Mouse (Mus musculus) myocyte (in vitro differentiated cells): ENCODE results near the gene Il1rl2. TPM values are rescaled to one million over a fixed set of nuclear protein-coding genes. Genes with fewer than 3 reads are reported as not detected.

Experiments
- H3K27me3 ChIP-seq: one replicate; pipeline ENCODE4 v1.6.1; 2011; ENCODE audit not compliant: control insufficient read depth, insufficient read depth, insufficient read length
- H3K36me3 ChIP-seq: one replicate; pipeline ENCODE4 v1.6.1; 2011; ENCODE audit not compliant: control insufficient read depth, insufficient read depth
- H3K4me2 ChIP-seq: one replicate; pipeline ENCODE4 v1.6.1; 2011; ENCODE audit warnings: low read depth, control low read depth
- H3K4me3 ChIP-seq: one replicate; pipeline ENCODE4 v1.5.1; 2011; ENCODE audit warnings: mild to moderate bottlenecking, control low read depth, moderate library complexity
- H3K79me2 ChIP-seq: one replicate; pipeline ENCODE4 v1.6.1; 2011; ENCODE audit not compliant: control insufficient read depth, insufficient read depth
- H3ac ChIP-seq: one replicate; pipeline ENCODE4 v1.6.1; 2011; ENCODE audit not compliant: control insufficient read depth, insufficient read length
- CEBPB ChIP-seq: IDR thresholded peaks from 2 replicates; pipeline ENCODE4 v1.6.1; 2011; ENCODE audit warnings: mild to moderate bottlenecking, moderate library complexity; ENCODE audit not compliant: poor library complexity, insufficient read depth, severe bottlenecking
- E2F4 ChIP-seq: IDR thresholded peaks from one replicate; pipeline ENCODE4 v1.6.1; 2011; ENCODE audit warnings: mild to moderate bottlenecking, control low read depth, moderate library complexity; ENCODE audit not compliant: insufficient read depth
- MAX ChIP-seq: IDR thresholded peaks from one replicate; pipeline ENCODE4 v1.6.1; 2011; ENCODE audit warnings: low read depth, mild to moderate bottlenecking, control low read depth
- MYOD1 ChIP-seq, 3 experiments: IDR thresholded peaks; one replicate each; pipeline ENCODE4 v1.6.1; 2011; ENCODE audit warnings: control low read depth in 2 of 3, low read depth in 2 of 3, mild to moderate bottlenecking in 2 of 3, moderate library complexity in 1 of 3; ENCODE audit not compliant: insufficient read length in 2 of 3, control insufficient read depth in 1 of 3
- MYOG ChIP-seq, 3 experiments: IDR thresholded peaks; one replicate each; pipeline ENCODE4 v1.6.1; 2011; ENCODE audit warnings: control low read depth in 2 of 3, low read depth in 2 of 3, mild to moderate bottlenecking in 2 of 3; ENCODE audit not compliant: insufficient read length in 2 of 3, control insufficient read depth in 1 of 3, insufficient read depth in 1 of 3
- POLR2A ChIP-seq: IDR thresholded peaks from one replicate; pipeline ENCODE4 v1.6.1; 2011; ENCODE audit warnings: low read depth, mild to moderate bottlenecking, control low read depth, moderate library complexity; ENCODE audit not compliant: insufficient read length
- POLR2AphosphoS2 ChIP-seq: IDR thresholded peaks from one replicate; pipeline ENCODE4 v1.6.1; 2011; ENCODE audit warnings: low read depth, control low read depth; ENCODE audit not compliant: insufficient read length
- REST ChIP-seq: IDR thresholded peaks from one replicate; pipeline ENCODE4 v1.6.1; 2011; ENCODE audit warnings: mild to moderate bottlenecking, control low read depth, moderate library complexity; ENCODE audit not compliant: insufficient read depth, insufficient read length
- SRF ChIP-seq: IDR thresholded peaks from one replicate; pipeline ENCODE4 v1.6.1; 2011; ENCODE audit warnings: low read depth; ENCODE audit not compliant: control insufficient read depth, insufficient read length
- TCF12 ChIP-seq: IDR thresholded peaks from one replicate; pipeline ENCODE4 v1.6.1; 2011; ENCODE audit warnings: mild to moderate bottlenecking, control low read depth; ENCODE audit not compliant: poor library complexity, insufficient read depth, severe bottlenecking
- TCF3 ChIP-seq: IDR thresholded peaks from one replicate; pipeline ENCODE4 v1.6.1; 2011; ENCODE audit warnings: low read depth, control low read depth; ENCODE audit not compliant: insufficient read length
- USF1 ChIP-seq: IDR thresholded peaks from one replicate; pipeline ENCODE4 v1.6.1; 2011; ENCODE audit warnings: low read depth, mild to moderate bottlenecking, control low read depth, moderate library complexity
- polyA plus RNA-seq: library from polyadenylated mRNA; unstranded; fragments of >200 nt; fragmentation: generic; extraction: Trizol; gene quantifications from one replicate; pipeline ENCODE4 v1.2.1, GENCODE M21; 2012; ENCODE audit warnings: missing spikeins

Il1rl2 gene
- polyA plus RNA-seq, 1 experiment = not detected

DNA sequence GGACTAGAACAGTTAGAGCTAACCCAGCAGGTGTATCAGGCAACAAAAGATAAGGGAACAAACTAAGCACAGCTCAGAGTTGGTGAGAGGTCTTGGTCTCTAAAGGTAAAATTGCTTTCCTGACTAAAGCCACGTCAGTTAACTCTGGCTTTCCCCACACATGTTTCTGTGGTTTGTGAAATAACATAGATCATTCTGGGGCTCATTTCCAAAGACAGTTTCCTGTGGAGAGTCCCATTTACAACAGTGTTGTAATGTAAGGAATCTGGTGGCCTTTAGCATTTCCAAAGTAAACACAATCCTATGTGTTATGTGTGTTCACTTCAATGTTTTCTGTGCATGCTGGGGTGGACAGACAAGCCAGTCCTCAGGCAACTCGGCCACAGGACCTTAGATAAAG, 35.3 kb downstream of the Il1rl2 start:
- H3K27me3 ChIP-seq = no peaks in the 10 kb centered on the region
- no peaks in the 10 kb centered on the region for H3K79me2 ChIP-seq
- no peaks in the 10 kb centered on the region for H3K36me3 ChIP-seq
- H3K4me2 ChIP-seq = no peak overlapping the region
- TF ChIP-seq USF1 = no peak
- no peak for TF ChIP-seq SRF
- TF ChIP-seq E2F4 = no peak
- TF ChIP-seq POLR2A = no peak
- no peak overlapping the region for H3ac ChIP-seq
- no peak overlapping the region for H3K4me3 ChIP-seq

DNA sequence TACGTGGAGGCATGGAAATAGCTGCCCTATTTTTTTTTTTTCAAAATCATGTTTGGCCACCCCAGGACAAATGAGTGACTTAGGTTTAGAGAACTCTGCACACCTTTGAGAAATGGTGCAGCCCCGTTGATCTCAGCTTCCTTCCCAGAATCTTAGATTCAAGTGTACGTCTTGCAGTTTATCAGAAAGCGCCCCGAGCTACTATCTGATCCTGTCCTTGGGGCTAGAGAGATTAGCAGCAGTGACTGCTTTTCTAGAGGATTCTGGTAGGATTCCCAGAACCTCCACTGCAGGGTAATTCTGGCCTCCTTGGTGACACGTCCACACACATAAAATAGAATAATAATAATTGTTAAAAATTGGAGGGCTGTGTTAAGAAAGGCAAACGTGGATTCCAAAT, 36.6 kb downstream of the Il1rl2 start:
- Histone ChIP-seq H3K36me3 (no peaks in the 10 kb centered on the region), H3K79me2 (no peaks in the 10 kb centered on the region), H3K4me3 (no peak overlapping the region), H3ac (no peak overlapping the region), H3K27me3 (no peaks in the 10 kb centered on the region), H3K4me2 (no peak overlapping the region)
- TF ChIP-seq SRF (no peak), CEBPB (no peak), USF1 (no peak), MAX (no peak), TCF3 (no peak), REST (no peak), POLR2A (no peak), TCF12 (no peak), E2F4 (no peak), MYOG (IDR thresholded peaks at IDR 0.05; ENCODE audit: control insufficient read depth in 1 of 3, insufficient read depth in 1 of 3, insufficient read length in 2 of 3, low read depth in 2 of 3) (no peak), MYOD1 (IDR thresholded peaks at IDR 0.05; ENCODE audit: control insufficient read depth in 1 of 3, insufficient read length in 2 of 3, low read depth in 2 of 3) (no peak), POLR2AphosphoS2 (no peak)

DNA sequence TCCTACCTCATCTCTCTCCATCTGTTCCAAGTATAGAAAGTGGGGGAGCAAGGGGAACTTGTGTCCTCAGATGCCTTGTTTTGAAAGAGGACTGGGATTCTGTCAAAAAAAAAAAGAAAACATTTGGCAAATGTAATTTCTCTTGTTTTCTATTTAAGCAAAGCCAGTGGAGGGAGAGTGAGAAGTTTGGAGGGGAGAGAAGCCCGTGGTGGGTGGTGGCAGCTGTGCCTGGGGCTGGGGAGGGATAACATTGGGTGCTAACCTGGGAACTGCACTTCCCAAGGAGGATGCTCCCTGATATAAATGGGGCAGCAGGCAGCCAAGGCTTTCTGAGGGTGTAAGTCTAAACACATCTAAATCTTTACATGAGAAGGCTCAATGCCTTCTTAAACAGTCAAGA, 37.2 kb downstream of the Il1rl2 start:
- Histone ChIP-seq H3K79me2 (no peaks in the 10 kb centered on the region), H3K36me3 (no peaks in the 10 kb centered on the region), H3K4me2 (no peak overlapping the region), H3K4me3 (no peak overlapping the region), H3ac (no peak overlapping the region), H3K27me3 (no peaks in the 10 kb centered on the region)
- no peak for TF ChIP-seq MYOD1 (IDR thresholded peaks at IDR 0.05; ENCODE audit: control insufficient read depth in 1 of 3, insufficient read length in 2 of 3, low read depth in 2 of 3)
- no peak for TF ChIP-seq SRF
- no peak for TF ChIP-seq CEBPB
- no peak for TF ChIP-seq MYOG (IDR thresholded peaks at IDR 0.05; ENCODE audit: control insufficient read depth in 1 of 3, insufficient read depth in 1 of 3, insufficient read length in 2 of 3, low read depth in 2 of 3)
- TF ChIP-seq POLR2A = no peak
- no peak for TF ChIP-seq MAX
- TF ChIP-seq TCF3 = no peak
- no peak for TF ChIP-seq USF1
- TF ChIP-seq REST = no peak
- no peak for TF ChIP-seq TCF12
- no peak for TF ChIP-seq E2F4
- TF ChIP-seq POLR2AphosphoS2 = no peak

DNA sequence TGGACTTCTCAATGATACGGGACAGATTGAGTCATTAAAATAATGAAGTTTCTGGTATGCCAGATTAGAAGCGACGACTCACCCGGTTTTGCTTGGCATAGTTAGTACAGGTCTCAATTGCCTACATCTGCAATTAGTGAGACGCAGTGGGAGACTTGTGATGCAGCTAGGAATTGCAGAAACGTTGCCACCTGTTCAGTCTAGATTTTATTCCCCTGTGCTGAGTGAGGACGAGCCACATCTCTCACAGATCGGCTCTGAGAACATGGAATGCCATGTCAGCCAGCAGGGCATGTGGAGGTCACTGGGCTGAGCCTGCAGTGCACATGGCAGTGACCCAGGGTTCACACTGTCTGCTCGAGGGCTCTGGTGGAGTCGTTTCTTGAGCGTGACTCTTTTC, 38.4 kb downstream of the Il1rl2 start:
- no peak overlapping the region for H3K4me2 ChIP-seq

DNA sequence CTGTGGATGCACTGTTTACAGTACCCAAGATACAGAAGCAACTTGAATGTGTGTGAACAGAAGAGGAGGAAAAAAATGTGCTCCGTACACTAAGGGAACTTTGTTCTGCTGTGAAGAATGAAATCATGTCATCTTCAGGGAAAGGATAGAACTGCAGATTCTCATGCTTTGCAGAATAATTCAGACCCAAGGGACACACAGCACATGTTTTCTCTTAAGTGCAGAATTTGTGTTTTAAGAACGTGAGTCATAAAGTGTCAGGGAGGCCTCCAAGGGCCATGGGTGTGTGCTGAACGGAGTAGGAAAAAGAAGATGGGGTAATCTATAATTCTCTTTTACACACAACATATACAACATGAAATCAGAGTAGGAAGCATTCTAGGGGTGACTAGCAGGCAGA, 48.5 kb downstream of the Il1rl2 start:
- Histone ChIP-seq H3K79me2 (no peaks in the 10 kb centered on the region), H3K27me3 (no peaks in the 10 kb centered on the region), H3K4me3 (no peak overlapping the region), H3K4me2 (no peak overlapping the region), H3ac (no peak overlapping the region), H3K36me3 (no peaks in the 10 kb centered on the region)
- no peak for TF ChIP-seq MAX

More for the DNA sequence above, 38.4 kb downstream of the Il1rl2 start:
- Histone ChIP-seq H3K36me3 (no peaks in the 10 kb centered on the region), H3ac (no peak overlapping the region), H3K4me3 (no peak overlapping the region), H3K79me2 (no peaks in the 10 kb centered on the region), H3K27me3 (no peaks in the 10 kb centered on the region)
- no peak for TF ChIP-seq POLR2A
- no peak for TF ChIP-seq CEBPB
- TF ChIP-seq MAX = no peak
- no peak for TF ChIP-seq SRF
- TF ChIP-seq E2F4 = no peak
- TF ChIP-seq TCF12 = no peak
- no peak for TF ChIP-seq TCF3
